Mouse (Mus musculus) MEL (cell line): ENCODE results near the gene Ccser1. TPM values are rescaled to one million over a fixed set of nuclear protein-coding genes. Genes with fewer than 3 reads are reported as not detected.

Source experiments
- DNase-seq: peaks from one replicate; pipeline ENCODE4 v3.0.0; 2011; ENCODE audit warnings: low read depth, low spot score
- H3K27ac ChIP-seq: 2 replicates; pipeline ENCODE4 v1.5.1; 2012; ENCODE audit warnings: low read depth, mild to moderate bottlenecking, control low read depth, low read length, moderate library complexity; ENCODE audit not compliant: control insufficient read depth
- H3K27me3 ChIP-seq, 2 experiments: fragments of 150-350 bp in 1 of 2; sonication (generic) in 1 of 2; 2 replicates each; pipeline ENCODE4 v1.6.1; 2012; ENCODE audit warnings: low read length in 2 of 2, mild to moderate bottlenecking in 2 of 2, improper control_type of control experiment in 1 of 2, moderate library complexity in 1 of 2; ENCODE audit not compliant: insufficient read depth in 2 of 2, control insufficient read depth in 1 of 2
- H3K36me3 ChIP-seq, 2 experiments: 2 replicates each; pipeline ENCODE4 v1.6.1; 2012 to 2014; ENCODE audit warnings: low read length in 2 of 2, improper control_type of control experiment in 1 of 2, inconsistent platforms in 1 of 2, mild to moderate bottlenecking in 1 of 2; ENCODE audit not compliant: insufficient read depth in 2 of 2, control insufficient read depth in 1 of 2
- H3K4me1 ChIP-seq, 2 experiments: fragments of 150-350 bp in 1 of 2; sonication (generic) in 1 of 2; 2 replicates each; pipeline ENCODE4 v1.6.1; 2012; ENCODE audit warnings: low read length in 2 of 2, improper control_type of control experiment in 1 of 2, mild to moderate bottlenecking in 1 of 2; ENCODE audit not compliant: insufficient read depth in 2 of 2, control insufficient read depth in 1 of 2
- H3K4me3 ChIP-seq, 2 experiments: fragments of 150-350 bp in 1 of 2; sonication (generic) in 1 of 2; 2 replicates each; pipeline ENCODE4 v1.5.1; 2012; ENCODE audit warnings: low read depth in 2 of 2, low read length in 2 of 2, mild to moderate bottlenecking in 2 of 2, moderate library complexity in 2 of 2, control low read depth in 1 of 2, improper control_type of control experiment in 1 of 2; ENCODE audit not compliant: control insufficient read depth in 1 of 2, insufficient read depth in 1 of 2
- H3K79me2 ChIP-seq: 2 replicates; pipeline ENCODE4 v1.6.1; 2012; ENCODE audit warnings: mild to moderate bottlenecking, low read length, moderate library complexity; ENCODE audit not compliant: control insufficient read depth, poor library complexity, insufficient read depth
- H3K9ac ChIP-seq: 2 replicates; pipeline ENCODE4 v1.6.1; 2012; ENCODE audit warnings: low read depth, mild to moderate bottlenecking, control low read depth, low read length, moderate library complexity; ENCODE audit not compliant: control insufficient read depth, poor library complexity, severe bottlenecking
- H3K9me3 ChIP-seq: fragments of 150-350 bp; sonication (generic); replicated peaks from 2 replicates; pipeline ENCODE4 v1.6.1; 2012; ENCODE audit warnings: mild to moderate bottlenecking, low read length, improper control_type of control experiment, moderate library complexity; ENCODE audit not compliant: insufficient read depth
- BHLHE40 ChIP-seq: IDR thresholded peaks from 2 replicates; pipeline ENCODE4 v1.6.1; 2012; ENCODE audit warnings: low read depth, mild to moderate bottlenecking, inconsistent platforms, low read length, improper control_type of control experiment, borderline replicate concordance
- CHD1 ChIP-seq: IDR thresholded peaks from 2 replicates; pipeline ENCODE4 v1.6.1; 2012; ENCODE audit warnings: low read depth, mild to moderate bottlenecking, inconsistent platforms, low read length, improper control_type of control experiment
- CTCF ChIP-seq, 3 experiments: IDR thresholded peaks in 2 of 3; conservative IDR thresholded peaks in 1 of 3; 2 replicates each; pipeline ENCODE4 v1.5.1; 2011 to 2012; ENCODE audit warnings: low read length in 3 of 3, low read depth in 2 of 3, mild to moderate bottlenecking in 2 of 3, improper control_type of control experiment in 1 of 3, inconsistent platforms in 1 of 3, mixed read lengths in 1 of 3, moderate library complexity in 1 of 3; ENCODE audit not compliant: control insufficient read depth in 1 of 3, insufficient read depth in 1 of 3, poor library complexity in 1 of 3, severe bottlenecking in 1 of 3
- E2F4 ChIP-seq: IDR thresholded peaks from 2 replicates; pipeline ENCODE4 v1.6.1; 2011; ENCODE audit warnings: low read depth, low read length, improper control_type of control experiment, borderline replicate concordance
- ELF1 ChIP-seq: IDR thresholded peaks from 2 replicates; pipeline ENCODE4 v1.6.1; 2014; ENCODE audit warnings: low read depth, mild to moderate bottlenecking, inconsistent platforms, low read length, improper control_type of control experiment, moderate library complexity
- ETS1 ChIP-seq: IDR thresholded peaks from 2 replicates; pipeline ENCODE4 v1.6.1; 2012; ENCODE audit warnings: low read depth, mild to moderate bottlenecking, inconsistent platforms, low read length, improper control_type of control experiment, moderate library complexity
- GABPA ChIP-seq: IDR thresholded peaks from 2 replicates; pipeline ENCODE4 v1.6.1; 2012; ENCODE audit warnings: low read depth, mild to moderate bottlenecking, inconsistent platforms, low read length, improper control_type of control experiment, moderate library complexity
- HCFC1 ChIP-seq: IDR thresholded peaks from 2 replicates; pipeline ENCODE4 v1.6.1; 2012; ENCODE audit warnings: low read depth, mild to moderate bottlenecking, inconsistent platforms, low read length, improper control_type of control experiment, moderate library complexity
- JUND ChIP-seq: IDR thresholded peaks from 2 replicates; pipeline ENCODE4 v1.6.1; 2011; ENCODE audit warnings: low read depth, mild to moderate bottlenecking, improper control_type of control experiment, low read length
- KAT2A ChIP-seq: conservative IDR thresholded peaks from 2 replicates; pipeline ENCODE4 v1.6.1; 2012; ENCODE audit warnings: low read depth, low read length, improper control_type of control experiment, inconsistent platforms
- MAFK ChIP-seq: IDR thresholded peaks from 2 replicates; pipeline ENCODE4 v1.6.1; 2011; ENCODE audit warnings: low read depth, mild to moderate bottlenecking, low read length, improper control_type of control experiment, borderline replicate concordance
- MAZ ChIP-seq: IDR thresholded peaks from 2 replicates; pipeline ENCODE4 v1.6.1; 2012; ENCODE audit warnings: low read depth, mild to moderate bottlenecking, inconsistent platforms, low read length, improper control_type of control experiment
- MEF2A ChIP-seq: IDR thresholded peaks from 2 replicates; pipeline ENCODE4 v1.6.1; 2014; ENCODE audit warnings: low read depth, mild to moderate bottlenecking, inconsistent platforms, low read length, improper control_type of control experiment; ENCODE audit not compliant: poor library complexity, insufficient replicate concordance, severe bottlenecking; ENCODE audit errors: extremely low read depth
- MXI1 ChIP-seq: IDR thresholded peaks from 2 replicates; pipeline ENCODE4 v1.6.1; 2011; ENCODE audit warnings: mild to moderate bottlenecking, low read depth, low read length, improper control_type of control experiment
- MYB ChIP-seq: IDR thresholded peaks from 2 replicates; pipeline ENCODE4 v1.6.1; 2011; ENCODE audit warnings: mild to moderate bottlenecking, low read depth, low read length, improper control_type of control experiment
- NELFE ChIP-seq: IDR thresholded peaks from 2 replicates; pipeline ENCODE4 v1.6.1; 2011; ENCODE audit warnings: low read depth, low read length, improper control_type of control experiment
- NRF1 ChIP-seq: IDR thresholded peaks from 2 replicates; pipeline ENCODE4 v1.6.1; 2014; ENCODE audit warnings: low read depth, mild to moderate bottlenecking, inconsistent platforms, low read length, improper control_type of control experiment, moderate library complexity; ENCODE audit not compliant: poor library complexity, insufficient read depth, severe bottlenecking
- POLR2AphosphoS2 ChIP-seq: IDR thresholded peaks from 2 replicates; pipeline ENCODE4 v1.6.1; 2011; ENCODE audit warnings: low read length, improper control_type of control experiment
- SIN3A ChIP-seq: IDR thresholded peaks from 2 replicates; pipeline ENCODE4 v1.6.1; 2012; ENCODE audit warnings: low read length, improper control_type of control experiment, inconsistent platforms
- SMC3 ChIP-seq: IDR thresholded peaks from 2 replicates; pipeline ENCODE4 v1.6.1; 2011; ENCODE audit warnings: low read depth, low read length, improper control_type of control experiment
- TAL1 ChIP-seq: IDR thresholded peaks from 2 replicates; pipeline ENCODE4 v1.6.1; 2012; ENCODE audit warnings: mild to moderate bottlenecking, inconsistent platforms, low read length, moderate library complexity, mixed read lengths
- TBP ChIP-seq: IDR thresholded peaks from 2 replicates; pipeline ENCODE4 v1.8.0; 2011; ENCODE audit warnings: low read depth, low read length, improper control_type of control experiment
- USF2 ChIP-seq, 2 experiments: IDR thresholded peaks; 2 replicates each; pipeline ENCODE4 v1.6.1; 2011 to 2012; ENCODE audit warnings: improper control_type of control experiment in 2 of 2, low read length in 2 of 2, borderline replicate concordance in 1 of 2, inconsistent platforms in 1 of 2, low read depth in 1 of 2, mild to moderate bottlenecking in 1 of 2; ENCODE audit not compliant: insufficient read depth in 1 of 2
- ZMIZ1 ChIP-seq: IDR thresholded peaks from 2 replicates; pipeline ENCODE4 v1.6.1; 2012; ENCODE audit warnings: low read depth, mild to moderate bottlenecking, inconsistent platforms, low read length, improper control_type of control experiment, moderate library complexity
- ZNF384 ChIP-seq: IDR thresholded peaks from 2 replicates; pipeline ENCODE4 v1.6.1; 2012; ENCODE audit warnings: low read depth, mild to moderate bottlenecking, inconsistent platforms, low read length, improper control_type of control experiment
- polyA plus RNA-seq, 2 experiments: library from polyadenylated mRNA; stranded (reverse) in 1 of 2; unstranded in 1 of 2; fragments of >175 nt in 1 of 2; fragments of >200 nt in 1 of 2; gene quantifications; 2 replicates each; pipeline versions ENCODE4 v1.2.1 to v1.2.4; 2012; ENCODE audit warnings: low replicate concordance in 2 of 2, low read depth in 1 of 2; ENCODE audit not compliant: insufficient read length in 2 of 2, insufficient read depth in 1 of 2, missing spikeins in 1 of 2
- total RNA-seq: library from RNA; depleted of rRNA; stranded (reverse); fragments of 300-350 nt; gene quantifications from 2 replicates; pipeline ENCODE4 v1.2.3, GENCODE M21; 2012

The Ccser1 gene
- total and polyA plus RNA-seq, 3 experiments: not detected

GRCm38 (mm10) chr6:62105464-62105863 is 925.3 kb downstream of the Ccser1 start:
- H3K27ac ChIP-seq: no peak overlapping the region
- no peaks in the 10 kb centered on the region for H3K9me3 ChIP-seq
- H3K79me2 ChIP-seq: no peaks in the 10 kb centered on the region
- H3K4me3 ChIP-seq: no peak overlapping the region
- H3K27me3 ChIP-seq: no peaks in the 10 kb centered on the region
- H3K4me1 ChIP-seq: no peaks in the 10 kb centered on the region
- H3K9ac ChIP-seq: no peak overlapping the region
- no peaks in the 10 kb centered on the region for H3K36me3 ChIP-seq
- no peak for DNase-seq
- no peak for TF ChIP-seq MAFK
- no peak for TF ChIP-seq KAT2A
- no peak for TF ChIP-seq E2F4
- TF ChIP-seq MAZ: no peak
- no peak for TF ChIP-seq JUND
- no peak for TF ChIP-seq ELF1
- no peak for TF ChIP-seq MXI1
- no peak for TF ChIP-seq HCFC1
- no peak for TF ChIP-seq MYB
- no peak for TF ChIP-seq SMC3
- no peak for TF ChIP-seq NRF1
- TF ChIP-seq MEF2A: no peak

DNA sequence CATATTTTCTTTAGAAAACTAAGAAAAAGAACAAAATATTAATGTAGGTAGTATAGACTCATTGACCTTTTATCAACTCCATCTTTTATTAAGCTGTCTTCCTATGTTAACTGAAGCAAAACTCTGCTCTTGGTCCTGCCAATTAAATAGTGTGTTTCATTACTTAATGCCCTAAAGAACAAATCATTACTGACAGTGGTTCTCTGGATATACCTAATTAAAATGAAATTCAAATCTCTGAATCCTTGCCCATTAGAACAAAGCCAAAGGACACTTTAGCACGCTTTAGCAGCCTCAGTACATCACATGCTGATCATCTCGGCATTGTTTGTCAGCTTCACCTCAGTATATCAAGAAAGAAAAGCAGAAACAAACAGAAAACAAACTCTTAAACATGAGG is 952.4 kb downstream of the Ccser1 start:
- Histone ChIP-seq H3K36me3 (no peaks in the 10 kb centered on the region), H3K9ac (no peak overlapping the region), H3K79me2 (no peaks in the 10 kb centered on the region), H3K4me3 (no peak overlapping the region), H3K27me3 (no peaks in the 10 kb centered on the region), H3K4me1 (no peaks in the 10 kb centered on the region), H3K9me3 (no peaks in the 10 kb centered on the region), H3K27ac (no peak overlapping the region)
- no peak for DNase-seq
- TF ChIP-seq TAL1 (no peak), MEF2A (no peak), NRF1 (no peak), MYB (no peak), CHD1 (no peak), ZNF384 (no peak), USF2 (IDR thresholded peaks at IDR 0.05; ENCODE audit: borderline replicate concordance in 1 of 2, insufficient read depth in 1 of 2, low read depth in 1 of 2, low read length in 2 of 2) (no peak), ZMIZ1 (no peak), CTCF (IDR thresholded peaks at IDR 0.05 in 2 of 3, conservative IDR thresholded peaks at IDR 0.05 in 1 of 3; ENCODE audit: control insufficient read depth in 1 of 3, insufficient read depth in 1 of 3, low read depth in 2 of 3, low read length in 3 of 3, poor library complexity in 1 of 3, severe bottlenecking in 1 of 3) (no peak), GABPA (no peak), MAFK (no peak), KAT2A (no peak), BHLHE40 (no peak), TBP (no peak), POLR2AphosphoS2 (no peak), NELFE (no peak), SIN3A (no peak), ETS1 (no peak)
